Mouse (Mus musculus) hindbrain, embryonic 12.5 days (tissue): ENCODE measurements at regions not wholly inside any gene's neighbourhood (a gene's known extent, or its start where the extent isn't known, plus 50 kb on each side); places are given as distances from the start of the nearest gene placed in this dataset.

Experiments
- ATAC-seq: fragments of 200-750 bp; cut with Nextera tagmentation; 2 replicates; pipeline ENCODE4 v1.8.0; 2017; ENCODE audit warnings: moderate TSS enrichment; ENCODE audit not compliant: low FRiP score
- H3K27ac ChIP-seq: fragments of 300-500 bp; sonication (generic); 2 replicates; pipeline ENCODE4 v1.5.1; 2016; ENCODE audit warnings: mild to moderate bottlenecking
- H3K27me3 ChIP-seq: fragments of 300-500 bp; sonication (generic); 2 replicates; pipeline ENCODE4 v1.6.1; 2016; ENCODE audit warnings: mild to moderate bottlenecking
- H3K36me3 ChIP-seq: fragments of 300-500 bp; sonication (generic); 2 replicates; pipeline ENCODE4 v1.6.1; 2016; ENCODE audit warnings: mild to moderate bottlenecking
- H3K4me1 ChIP-seq: fragments of 300-500 bp; sonication (generic); 2 replicates; pipeline ENCODE4 v1.6.1; 2016
- H3K4me2 ChIP-seq: fragments of 300-500 bp; sonication (generic); replicated peaks from 2 replicates; pipeline ENCODE4 v1.6.1; 2016; ENCODE audit warnings: mild to moderate bottlenecking
- H3K4me3 ChIP-seq: fragments of 300-500 bp; sonication (generic); 2 replicates; pipeline ENCODE4 v1.5.1; 2016; ENCODE audit warnings: mild to moderate bottlenecking
- H3K9ac ChIP-seq: fragments of 300-500 bp; sonication (generic); 2 replicates; pipeline ENCODE4 v1.6.1; 2016; ENCODE audit warnings: mild to moderate bottlenecking, moderate library complexity
- H3K9me3 ChIP-seq: fragments of 300-500 bp; sonication (generic); replicated peaks from 2 replicates; pipeline ENCODE4 v1.6.1; 2016; ENCODE audit warnings: mild to moderate bottlenecking
- WGBS: fragments of 180-500 bp; shearing (Covaris S2); methylation state at CpG from one replicate; pipeline ENCODE4 v1.1.7; 2016; 5-methylcytosine and 5-hydroxymethylcytosine counted together

- H3K9me3 ChIP-seq: no peaks in the 10 kb centered on the region
- ATAC-seq: no peak
- H3K27ac ChIP-seq: no peak overlapping the region
- no peak overlapping the region for H3K9ac ChIP-seq
- H3K4me1 ChIP-seq: no peaks in the 10 kb centered on the region
- H3K27me3 ChIP-seq: no peaks in the 10 kb centered on the region
- H3K36me3 ChIP-seq: no peaks in the 10 kb centered on the region
- 78% methylated on average over 6 of the region's 6 CpGs for WGBS
- H3K4me3 ChIP-seq: no peak overlapping the region
- H3K4me2 ChIP-seq: no peak overlapping the region
These were observed 96.2 kb upstream of the Fyn start for GRCm38 (mm10) chr10:39272387-39272949.

GRCm38 (mm10) chr10:39270406-39270805 is 98.2 kb upstream of the Fyn start:
- ATAC-seq: no peak
- H3K9ac ChIP-seq: no peak overlapping the region

GRCm38 (mm10) chr10:39267236-39267635 is 101.4 kb upstream of the Fyn start:
- Histone ChIP-seq H3K27ac (no peak overlapping the region), H3K36me3 (no peaks in the 10 kb centered on the region), H3K27me3 (no peaks in the 10 kb centered on the region), H3K4me2 (no peak overlapping the region), H3K9ac (no peak overlapping the region), H3K9me3 (no peaks in the 10 kb centered on the region), H3K4me3 (no peak overlapping the region), H3K4me1 (peaks cover 8% of the 10 kb centered on the region)
- no peak for ATAC-seq
- 86% methylated on average over 6 of the region's 6 CpGs for WGBS

More at GRCm38 (mm10) chr10:39270406-39270805, 98.2 kb upstream of the Fyn start:
- 93% methylated on average over 3 of the region's 3 CpGs for WGBS
- H3K9me3 ChIP-seq: no peaks in the 10 kb centered on the region
- H3K27ac ChIP-seq: no peak overlapping the region
- no peaks in the 10 kb centered on the region for H3K36me3 ChIP-seq
- H3K27me3 ChIP-seq: no peaks in the 10 kb centered on the region
- H3K4me3 ChIP-seq: no peak overlapping the region
- H3K4me1 ChIP-seq: peaks cover 5% of the 10 kb centered on the region
- no peak overlapping the region for H3K4me2 ChIP-seq

GRCm38 (mm10) chr10:39266482-39266881 is 102.2 kb upstream of the Fyn start:
- Histone ChIP-seq H3K9me3 (no peaks in the 10 kb centered on the region), H3K36me3 (no peaks in the 10 kb centered on the region), H3K9ac (no peak overlapping the region), H3K4me3 (no peak overlapping the region), H3K4me1 (peaks cover 15% of the 10 kb centered on the region), H3K27ac (peak overlapping the region; percentile 26; the same call in 1 of the 2 replicates), H3K4me2 (no peak overlapping the region), H3K27me3 (no peaks in the 10 kb centered on the region)
- peak; percentile 73; the same call in 1 of the 2 replicates for ATAC-seq
- WGBS: 41% methylated on average over 5 of the region's 5 CpGs

GRCm38 (mm10) chr10:39262466-39262865 is 98.9 kb upstream of the Ccn6 start:
- WGBS: 42% methylated on average over 7 of the region's 7 CpGs

GRCm38 (mm10) chr10:39261174-39262145 is 97.9 kb upstream of the Ccn6 start:
- Histone ChIP-seq H3K4me2 (no peak overlapping the region), H3K27ac (peak overlapping the region; percentile 52), H3K4me1 (peaks cover 18% of the 10 kb centered on the region), H3K4me3 (no peak overlapping the region), H3K27me3 (no peaks in the 10 kb centered on the region), H3K9ac (no peak overlapping the region), H3K36me3 (no peaks in the 10 kb centered on the region), H3K9me3 (no peaks in the 10 kb centered on the region)
- 0 out of 2 replicates have a peak, but pooled peaks have one; percentile 46 for ATAC-seq
- 65% methylated on average over 8 of the region's 8 CpGs for WGBS

More at GRCm38 (mm10) chr10:39262466-39262865, 98.9 kb upstream of the Ccn6 start:
- H3K9ac ChIP-seq: no peak overlapping the region
- no peaks in the 10 kb centered on the region for H3K36me3 ChIP-seq
- H3K4me3 ChIP-seq: no peak overlapping the region
- H3K4me2 ChIP-seq: no peak overlapping the region
- H3K9me3 ChIP-seq: no peaks in the 10 kb centered on the region
- H3K27me3 ChIP-seq: no peaks in the 10 kb centered on the region
- H3K27ac ChIP-seq: no peak overlapping the region
- H3K4me1 ChIP-seq: peaks cover 20% of the 10 kb centered on the region
- no peak for ATAC-seq

GRCm38 (mm10) chr10:39260061-39260460 is 96.5 kb upstream of the Ccn6 start:
- H3K4me3 ChIP-seq: no peak overlapping the region
- no peak for ATAC-seq

GRCm38 (mm10) chr10:39257371-39258154 is 94.0 kb upstream of the Ccn6 start:
- Histone ChIP-seq H3K9me3 (no peaks in the 10 kb centered on the region), H3K27me3 (no peaks in the 10 kb centered on the region), H3K9ac (no peak overlapping the region), H3K27ac (no peak overlapping the region), H3K4me2 (no peak overlapping the region), H3K36me3 (no peaks in the 10 kb centered on the region), H3K4me3 (no peak overlapping the region), H3K4me1 (peaks cover 12% of the 10 kb centered on the region)
- 84% methylated on average over 2 of the region's 2 CpGs for WGBS
- ATAC-seq: no peak

More at GRCm38 (mm10) chr10:39260061-39260460, 96.5 kb upstream of the Ccn6 start:
- 81% methylated on average over 6 of the region's 6 CpGs for WGBS
- no peaks in the 10 kb centered on the region for H3K36me3 ChIP-seq
- H3K4me2 ChIP-seq: no peak overlapping the region
- no peaks in the 10 kb centered on the region for H3K9me3 ChIP-seq
- no peak overlapping the region for H3K9ac ChIP-seq
- no peak overlapping the region for H3K27ac ChIP-seq
- peaks cover 15% of the 10 kb centered on the region for H3K4me1 ChIP-seq
- no peaks in the 10 kb centered on the region for H3K27me3 ChIP-seq

- H3K9me3 ChIP-seq: no peaks in the 10 kb centered on the region
- ATAC-seq: no peak
- H3K4me1 ChIP-seq: no peaks in the 10 kb centered on the region
- no peak overlapping the region for H3K9ac ChIP-seq
- no peak overlapping the region for H3K4me2 ChIP-seq
- H3K27me3 ChIP-seq: no peaks in the 10 kb centered on the region
- no peak overlapping the region for H3K4me3 ChIP-seq
- WGBS: 81% methylated on average over 2 of the region's 2 CpGs
- H3K27ac ChIP-seq: no peak overlapping the region
- H3K36me3 ChIP-seq: no peaks in the 10 kb centered on the region
These were observed 91.0 kb upstream of the Ccn6 start for GRCm38 (mm10) chr10:39254561-39254960.

GRCm38 (mm10) chr10:39250039-39250438 is 86.4 kb upstream of the Ccn6 start:
- Histone ChIP-seq H3K36me3 (no peaks in the 10 kb centered on the region), H3K4me1 (0 out of 2 replicates have a peak, but pooled peaks cover 2% of the 10 kb centered on the region), H3K4me2 (no peak overlapping the region), H3K9ac (no peak overlapping the region), H3K4me3 (no peak overlapping the region), H3K27ac (no peak overlapping the region), H3K27me3 (no peaks in the 10 kb centered on the region), H3K9me3 (no peaks in the 10 kb centered on the region)
- no peak for ATAC-seq
- 87% methylated on average over 3 of the region's 3 CpGs for WGBS

- H3K4me3 ChIP-seq: no peak overlapping the region
- H3K36me3 ChIP-seq: no peaks in the 10 kb centered on the region
- no peak overlapping the region for H3K27ac ChIP-seq
- no peak for ATAC-seq
- H3K9me3 ChIP-seq: no peaks in the 10 kb centered on the region
- H3K9ac ChIP-seq: no peak overlapping the region
- H3K27me3 ChIP-seq: no peaks in the 10 kb centered on the region
- WGBS: 88% methylated on average over 4 of the region's 4 CpGs
- 0 out of 2 replicates have a peak, but pooled peaks cover 2% of the 10 kb centered on the region for H3K4me1 ChIP-seq
- no peak overlapping the region for H3K4me2 ChIP-seq
These were observed 84.9 kb upstream of the Ccn6 start for GRCm38 (mm10) chr10:39248486-39248885.

GRCm38 (mm10) chr10:39246984-39247383 is 83.4 kb upstream of the Ccn6 start:
- H3K4me1 ChIP-seq: 0 out of 2 replicates have a peak, but pooled peaks cover 2% of the 10 kb centered on the region
- no peak for ATAC-seq
- no peak overlapping the region for H3K27ac ChIP-seq
- H3K27me3 ChIP-seq: no peaks in the 10 kb centered on the region
- H3K4me2 ChIP-seq: no peak overlapping the region
- H3K36me3 ChIP-seq: no peaks in the 10 kb centered on the region
- no peak overlapping the region for H3K4me3 ChIP-seq
- 44% methylated on average over 3 of the region's 3 CpGs for WGBS
- no peak overlapping the region for H3K9ac ChIP-seq
- H3K9me3 ChIP-seq: no peaks in the 10 kb centered on the region
